Mouse (Mus musculus) embryonic facial prominence, embryonic 13.5 days (tissue): ENCODE measurements around the gene Limk2. TPM values are rescaled to one million over a fixed set of nuclear protein-coding genes. Genes with fewer than 3 reads are reported as not detected.

Source experiments
- ATAC-seq: fragments of 200-750 bp; cut with Nextera tagmentation; 2 replicates; pipeline ENCODE4 v1.8.0; 2017; ENCODE audit warnings: low read depth; ENCODE audit not compliant: insufficient number of reproducible peaks, insufficient read depth, low FRiP score, low TSS enrichment
- H3K27ac ChIP-seq: fragments of 300-500 bp; sonication (generic); 2 replicates; pipeline ENCODE4 v1.5.1; 2015; ENCODE audit warnings: moderate library complexity, mild to moderate bottlenecking, inconsistent platforms
- H3K27me3 ChIP-seq: fragments of 300-500 bp; sonication (generic); 2 replicates; pipeline ENCODE4 v1.6.1; 2015; ENCODE audit warnings: mild to moderate bottlenecking, inconsistent platforms
- H3K36me3 ChIP-seq: fragments of 300-500 bp; sonication (generic); 2 replicates; pipeline ENCODE4 v1.6.1; 2015; ENCODE audit warnings: mild to moderate bottlenecking, inconsistent platforms
- H3K4me1 ChIP-seq: fragments of 300-500 bp; sonication (generic); 2 replicates; pipeline ENCODE4 v1.6.1; 2015; ENCODE audit warnings: inconsistent platforms
- H3K4me2 ChIP-seq: fragments of 300-500 bp; sonication (generic); 2 replicates; pipeline ENCODE4 v1.6.1; 2015; ENCODE audit warnings: moderate library complexity, mild to moderate bottlenecking, inconsistent platforms
- H3K4me3 ChIP-seq: fragments of 300-500 bp; sonication (generic); 2 replicates; pipeline ENCODE4 v1.5.1; 2015; ENCODE audit warnings: mild to moderate bottlenecking, inconsistent platforms
- H3K9ac ChIP-seq: fragments of 300-500 bp; sonication (generic); 2 replicates; pipeline ENCODE4 v1.6.1; 2015; ENCODE audit warnings: mild to moderate bottlenecking, inconsistent platforms
- H3K9me3 ChIP-seq: fragments of 300-500 bp; sonication (generic); 2 replicates; pipeline ENCODE4 v1.6.1; 2016; ENCODE audit warnings: inconsistent platforms
- WGBS: fragments of 180-500 bp; shearing (Covaris S2); methylation state at CpG from one replicate; pipeline ENCODE4 v1.1.7; 2015; ENCODE audit warnings: mixed read lengths; 5-methylcytosine and 5-hydroxymethylcytosine counted together
- polyA plus RNA-seq: library from polyadenylated mRNA; unstranded; fragments of >200 nt; fragmentation: Nextera tagmentation; extraction: Ambion mirVana; gene quantifications from 2 replicates; pipeline ENCODE4 v1.2.1, GENCODE M21; 2015

Gene Limk2
- polyA plus RNA-seq, 1 experiment from 2014 or later: 80.5 TPM

- Histone ChIP-seq H3K4me3 (no peak overlapping the region), H3K36me3 (peaks cover 35% of the 10 kb centered on the region), H3K9me3 (0 out of 2 replicates have a peak, but pooled peaks cover 2% of the 10 kb centered on the region), H3K4me1 (0 out of 2 replicates have a peak, but pooled peaks cover 3% of the 10 kb centered on the region), H3K27me3 (no peaks in the 10 kb centered on the region), H3K27ac (no peak overlapping the region), H3K4me2 (no peak overlapping the region), H3K9ac (no peak overlapping the region)
- WGBS: 22% methylated on average over 4 of the region's 4 CpGs
- ATAC-seq: no peak
Observed at GRCm38 (mm10) chr11:3386941-3387368, 22.0 kb downstream of the Limk2 start.

GRCm38 (mm10) chr11:3382602-3383594 lies 26.1 kb downstream of the Limk2 start:
- WGBS: 63% methylated on average over 5 of the region's 5 CpGs
- no peak for ATAC-seq
- Histone ChIP-seq H3K27me3 (no peaks in the 10 kb centered on the region), H3K36me3 (peaks cover 37% of the 10 kb centered on the region), H3K27ac (no peak overlapping the region), H3K4me2 (no peak overlapping the region), H3K9me3 (0 out of 2 replicates have a peak, but pooled peaks cover 2% of the 10 kb centered on the region), H3K4me3 (no peak overlapping the region), H3K4me1 (0 out of 2 replicates have a peak, but pooled peaks cover 3% of the 10 kb centered on the region), H3K9ac (no peak overlapping the region)

GRCm38 (mm10) chr11:3381148-3381814 lies 27.7 kb downstream of the Limk2 start:
- no peak overlapping the region for H3K9ac ChIP-seq
- no peak for ATAC-seq
- H3K9me3 ChIP-seq: 0 out of 2 replicates have a peak, but pooled peaks cover 2% of the 10 kb centered on the region
- no peak overlapping the region for H3K27ac ChIP-seq
- peaks cover 39% of the 10 kb centered on the region for H3K36me3 ChIP-seq
- no peaks in the 10 kb centered on the region for H3K4me1 ChIP-seq
- 85% methylated on average over 6 of the region's 6 CpGs for WGBS
- H3K27me3 ChIP-seq: no peaks in the 10 kb centered on the region
- H3K4me3 ChIP-seq: no peak overlapping the region
- H3K4me2 ChIP-seq: no peak overlapping the region

DNA sequence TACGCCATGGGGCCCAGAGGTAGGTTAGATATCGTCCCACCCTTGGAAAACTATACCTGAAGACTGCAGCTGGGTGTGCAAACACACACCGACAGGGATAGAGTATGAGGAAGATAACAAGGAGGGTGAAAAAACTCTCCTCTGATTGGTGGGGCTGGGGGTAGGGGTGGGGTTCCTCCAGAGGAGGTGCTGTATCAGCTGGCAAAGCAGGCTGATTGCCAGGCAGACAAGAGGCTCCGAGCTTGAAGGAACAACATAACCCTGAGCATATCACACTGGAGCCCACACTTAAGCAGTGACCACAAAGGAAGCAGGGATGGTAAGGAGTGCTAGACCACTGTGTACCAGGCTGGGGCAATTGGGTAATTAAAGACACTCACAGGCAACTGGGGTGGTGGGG lies 29.6 kb downstream of the Limk2 start:
- Histone ChIP-seq H3K9me3 (0 out of 2 replicates have a peak, but pooled peaks cover 2% of the 10 kb centered on the region), H3K4me2 (no peak overlapping the region), H3K27me3 (no peaks in the 10 kb centered on the region), H3K36me3 (peaks cover 38% of the 10 kb centered on the region), H3K4me3 (no peak overlapping the region), H3K27ac (no peak overlapping the region), H3K4me1 (peaks cover 9% of the 10 kb centered on the region), H3K9ac (no peak overlapping the region)
- ATAC-seq: no peak
- 80% methylated on average over 4 of the region's 4 CpGs for WGBS

DNA sequence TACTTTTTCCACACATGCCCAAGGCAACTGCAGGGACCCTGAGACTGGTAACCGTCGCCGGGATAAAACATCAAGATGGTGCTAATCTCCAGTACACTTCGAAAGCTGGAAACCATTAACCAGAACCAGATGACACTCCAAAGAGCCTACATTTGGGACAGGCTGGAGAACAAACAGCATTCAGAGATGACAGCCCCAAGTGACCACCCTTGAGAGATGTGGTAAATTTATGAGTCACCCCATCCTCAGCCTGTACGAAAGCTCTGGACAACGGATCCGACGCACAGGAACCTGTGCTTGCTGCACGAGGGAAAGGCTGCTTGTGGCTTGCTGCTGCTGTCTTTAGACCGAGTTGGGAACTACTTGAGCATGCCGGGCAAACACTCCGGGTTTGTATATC lies 34.2 kb downstream of the Limk2 start:
- Histone ChIP-seq H3K4me3 (0 out of 2 replicates have a peak overlapping the region, but pooled peaks have one; percentile 9), H3K9ac (peak overlapping the region; percentile 32; the same call in 1 of the 2 replicates)

DNA sequence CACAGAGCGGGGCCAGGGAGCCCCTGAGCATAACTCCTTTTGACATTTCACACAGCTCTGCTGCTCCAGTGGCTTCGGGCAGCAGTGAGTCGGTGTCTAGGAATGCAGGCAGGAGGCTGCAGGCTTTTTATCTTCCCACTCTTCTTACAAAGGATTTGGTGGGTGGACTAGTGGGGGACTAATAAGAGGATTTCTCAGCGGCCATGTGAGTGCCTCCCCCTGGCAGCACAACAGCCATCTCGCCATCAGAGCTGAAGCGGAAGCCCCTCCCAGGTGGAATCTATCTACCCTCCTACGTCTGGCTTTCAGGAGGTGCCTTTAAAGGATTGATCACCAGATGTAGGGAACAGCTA lies 34.7 kb downstream of the Limk2 start:
- Histone ChIP-seq H3K4me1 (peaks cover 47% of the 10 kb centered on the region), H3K9ac (peak overlapping the region; percentile 32; the same call in 1 of the 2 replicates), H3K4me2 (peak overlapping the region; percentile 45), H3K27me3 (no peaks in the 10 kb centered on the region), H3K27ac (peak overlapping the region; percentile 82), H3K9me3 (no peaks in the 10 kb centered on the region), H3K4me3 (peak overlapping the region; percentile 9; the same call in 1 of the 2 replicates), H3K36me3 (peaks cover 10% of the 10 kb centered on the region)
- 6% methylated on average over 7 of the region's 7 CpGs for WGBS
- ATAC-seq: no peak

More for the DNA sequence above, 34.2 kb downstream of the Limk2 start:
- peaks cover 10% of the 10 kb centered on the region for H3K36me3 ChIP-seq
- H3K27ac ChIP-seq: peak overlapping the region; percentile 82
- ATAC-seq: no peak
- H3K4me2 ChIP-seq: peak overlapping the region; percentile 45
- H3K9me3 ChIP-seq: no peaks in the 10 kb centered on the region
- WGBS: 29% methylated on average over 12 of the region's 12 CpGs
- H3K4me1 ChIP-seq: peaks cover 44% of the 10 kb centered on the region
- H3K27me3 ChIP-seq: no peaks in the 10 kb centered on the region

DNA sequence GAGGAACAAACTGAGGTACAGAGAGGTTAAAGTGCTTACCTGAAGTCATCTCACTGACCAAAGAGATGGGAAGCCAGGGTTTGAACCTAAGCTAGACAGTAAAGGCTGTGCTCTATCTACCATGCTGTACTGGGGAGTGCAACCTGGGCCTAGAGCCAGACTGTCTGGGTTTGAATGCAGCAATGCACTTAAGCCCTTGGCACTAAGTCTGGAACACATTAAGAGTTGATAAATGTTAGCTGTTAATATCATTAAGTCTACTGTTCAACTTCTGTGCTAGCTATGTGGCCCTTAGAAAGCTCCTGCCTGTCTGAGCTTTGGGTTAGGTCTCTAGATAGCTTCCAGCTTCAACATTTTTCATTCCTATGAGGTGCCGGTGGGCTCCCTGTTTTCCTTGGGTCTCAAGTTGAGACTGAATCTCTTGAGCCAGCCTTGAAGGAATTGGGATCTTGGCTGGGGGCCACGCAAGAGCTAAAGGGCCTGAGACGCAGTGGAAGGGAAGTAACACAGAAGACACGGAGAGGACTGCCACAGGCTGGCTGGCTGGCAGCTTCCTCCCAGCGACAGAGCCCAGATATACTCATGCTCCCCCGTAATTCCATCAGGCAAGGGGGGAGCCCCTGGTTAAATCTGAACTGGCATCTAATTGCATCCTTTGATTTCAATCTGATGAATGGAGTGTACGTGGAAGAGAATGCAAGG lies 35.2 kb downstream of the Limk2 start:
- WGBS: 11% methylated on average over 7 of the region's 7 CpGs
- H3K27ac ChIP-seq: peak overlapping the region; percentile 82
- H3K4me1 ChIP-seq: peaks cover 52% of the 10 kb centered on the region
- peak overlapping the region; percentile 9; the same call in 1 of the 2 replicates for H3K4me3 ChIP-seq
- H3K36me3 ChIP-seq: peaks cover 10% of the 10 kb centered on the region
- H3K9me3 ChIP-seq: no peaks in the 10 kb centered on the region
- no peak for ATAC-seq
- no peaks in the 10 kb centered on the region for H3K27me3 ChIP-seq
- H3K9ac ChIP-seq: peak overlapping the region; percentile 32; the same call in 1 of the 2 replicates
- H3K4me2 ChIP-seq: peak overlapping the region; percentile 45

DNA sequence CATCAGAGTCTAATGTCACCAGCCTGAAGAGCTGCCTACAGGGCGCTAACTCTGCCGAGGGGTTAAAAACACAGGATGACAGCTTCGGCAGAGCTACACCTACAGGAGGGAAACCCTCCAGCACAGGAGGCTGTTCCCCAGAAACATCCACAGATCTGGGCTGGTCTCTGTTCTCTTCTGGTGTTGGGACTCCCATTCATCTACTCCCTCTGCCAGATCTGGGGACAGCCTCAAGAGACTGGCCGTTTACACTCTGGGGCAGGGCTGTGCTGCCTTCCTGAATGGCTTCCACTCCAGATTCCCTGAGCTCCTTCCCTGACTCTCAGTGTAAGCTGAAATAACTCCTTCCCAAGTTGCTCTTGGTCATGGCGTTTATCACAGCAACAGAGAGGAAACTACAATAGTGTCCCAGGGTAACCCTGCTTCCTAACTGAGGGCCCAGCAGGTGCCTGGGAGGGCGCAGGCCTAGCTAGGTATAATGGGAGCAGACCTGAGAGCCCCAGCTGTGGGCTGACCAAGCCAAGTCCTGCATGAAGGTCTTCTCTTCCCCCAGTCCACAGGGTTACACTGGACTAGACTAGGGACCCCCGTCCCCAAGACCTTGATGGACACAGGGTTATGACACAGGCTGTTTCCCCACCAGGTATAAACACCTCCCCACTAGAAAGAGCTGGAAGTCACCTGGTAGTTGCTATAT lies 37.2 kb downstream of the Limk2 start:
- peak; percentile 8; the same call in 1 of the 2 replicates for ATAC-seq
- peak overlapping the region; percentile 75 for H3K27ac ChIP-seq
- H3K9me3 ChIP-seq: no peaks in the 10 kb centered on the region
- peak overlapping the region; percentile 79 for H3K9ac ChIP-seq
- no peaks in the 10 kb centered on the region for H3K27me3 ChIP-seq
- H3K36me3 ChIP-seq: no peaks in the 10 kb centered on the region
- peak overlapping the region; percentile 60 for H3K4me3 ChIP-seq
- peak overlapping the region; percentile 94 for H3K4me2 ChIP-seq
- H3K4me1 ChIP-seq: peaks cover 58% of the 10 kb centered on the region
- 25% methylated on average over 7 of the region's 7 CpGs for WGBS

DNA sequence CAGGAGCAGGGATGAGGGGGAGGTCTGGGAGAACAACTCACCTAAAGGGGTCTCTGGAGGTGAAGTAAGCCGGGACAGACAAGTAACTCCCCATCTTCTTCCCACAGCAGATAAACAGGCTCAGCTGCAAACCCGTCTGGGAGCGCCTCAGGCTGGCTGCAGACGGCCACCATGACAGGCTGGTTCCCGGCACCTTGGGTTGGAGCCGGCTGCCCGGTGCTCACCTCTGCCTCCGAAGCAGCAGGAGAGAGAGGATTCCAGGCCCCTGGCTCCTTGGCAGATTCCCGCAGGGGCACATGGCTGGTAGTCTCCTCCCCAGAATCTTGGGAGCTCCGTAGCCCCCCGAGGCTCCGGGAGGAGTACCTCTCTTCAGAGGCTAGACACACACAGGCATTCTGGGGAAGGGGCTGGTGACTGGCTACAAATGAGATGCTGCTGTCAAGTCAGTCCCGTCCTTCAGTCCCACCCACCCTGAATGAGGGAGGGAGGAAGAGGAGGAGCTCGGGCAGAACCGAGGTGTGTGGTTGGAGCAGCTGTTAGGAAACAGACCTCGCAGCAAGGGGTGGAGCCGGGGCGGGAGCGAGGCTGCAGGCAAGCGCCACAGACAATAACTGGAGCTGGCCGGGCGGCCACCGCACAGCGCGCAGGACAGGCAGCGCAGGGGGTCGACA lies 37.9 kb downstream of the Limk2 start:
- Histone ChIP-seq H3K4me2 (peak overlapping the region; percentile 94), H3K27me3 (no peaks in the 10 kb centered on the region), H3K36me3 (no peaks in the 10 kb centered on the region), H3K9me3 (no peaks in the 10 kb centered on the region), H3K4me3 (peak overlapping the region; percentile 60), H3K4me1 (peaks cover 65% of the 10 kb centered on the region), H3K9ac (peak overlapping the region; percentile 79), H3K27ac (peak overlapping the region; percentile 75)
- ATAC-seq: peak; percentile 87
- WGBS: 2% methylated on average over 27 of the region's 27 CpGs

DNA sequence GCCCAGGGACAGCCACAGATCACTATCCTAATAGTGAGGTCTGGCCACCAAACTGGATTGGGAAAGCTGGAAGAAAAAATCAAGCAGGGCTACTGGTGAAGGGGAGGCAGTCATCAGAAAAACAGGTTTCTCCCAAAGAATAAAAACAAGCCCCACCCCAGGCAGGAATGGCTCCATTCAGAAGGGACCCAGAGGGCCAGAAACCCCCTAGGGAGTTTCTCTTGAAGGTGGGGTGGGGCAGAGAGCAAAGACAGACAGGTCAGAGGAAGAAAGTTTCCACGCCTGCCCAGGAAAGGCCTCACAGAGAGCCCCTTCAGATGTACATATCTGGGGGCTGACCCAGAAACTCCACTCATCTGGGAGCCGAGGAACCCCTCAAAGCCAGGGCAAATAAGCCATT lies 38.8 kb downstream of the Limk2 start:
- Histone ChIP-seq H3K4me1 (peaks cover 65% of the 10 kb centered on the region), H3K27me3 (no peaks in the 10 kb centered on the region), H3K4me2 (peak overlapping the region; percentile 94), H3K36me3 (no peaks in the 10 kb centered on the region), H3K9ac (peak overlapping the region; percentile 79), H3K4me3 (peak overlapping the region; percentile 60), H3K27ac (peak overlapping the region; percentile 75), H3K9me3 (no peaks in the 10 kb centered on the region)
- 64% methylated on average over 2 of the region's 2 CpGs for WGBS
- no peak for ATAC-seq
